In the genomic region with DNA sequence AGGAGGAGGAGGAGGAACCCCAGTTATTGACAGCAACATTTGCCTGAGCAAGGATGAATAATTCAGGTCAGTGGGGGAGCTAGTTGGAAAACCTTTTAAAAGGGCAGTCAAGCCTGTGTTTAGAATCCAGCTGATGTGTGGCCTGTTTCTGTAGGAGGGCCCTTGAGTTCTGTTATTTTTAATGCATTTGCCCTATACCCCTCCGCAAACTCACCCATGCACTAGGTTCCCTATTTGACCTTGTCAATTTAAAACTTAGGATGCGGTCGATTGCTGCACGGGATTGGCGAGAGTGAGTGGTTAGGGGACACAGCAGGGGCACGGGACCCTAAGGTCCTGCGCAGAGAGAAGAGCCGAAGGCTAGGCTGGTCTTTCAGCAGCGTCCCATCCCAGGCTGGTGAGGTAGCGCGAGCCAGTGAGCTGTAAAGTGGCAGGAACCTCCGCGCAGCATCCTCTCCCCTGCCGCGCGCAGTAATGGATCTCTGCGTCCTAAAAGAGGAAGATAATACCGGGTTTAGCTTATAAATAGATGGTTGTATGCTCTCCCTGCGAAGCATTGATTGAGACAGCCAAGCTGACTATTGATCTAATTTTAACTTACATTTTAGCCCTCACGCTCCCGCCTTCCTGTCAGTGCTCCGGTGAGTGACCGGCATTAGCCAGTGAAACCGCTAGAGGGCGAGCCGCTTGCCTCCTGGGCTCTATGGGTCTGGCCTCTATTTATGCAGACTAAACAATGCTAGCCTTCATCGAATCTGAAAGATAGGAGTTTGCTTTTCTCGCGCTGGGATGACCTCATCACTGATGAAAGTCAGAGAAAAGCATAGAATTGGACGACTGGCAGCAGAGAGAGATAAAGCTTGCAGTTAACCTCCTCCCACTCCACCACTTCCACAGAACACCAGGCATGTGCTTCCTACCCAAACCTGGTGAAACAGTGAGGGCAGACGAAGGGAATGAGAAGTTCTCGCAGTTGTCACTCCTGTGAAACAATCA, we compare ENCODE assay signal across 8 mouse cellular contexts.
DNase-seq lines count a peak whose midpoint lies in the region; ATAC-seq and TF ChIP-seq lines count a peak whose summit lies in the region.

No protein-coding gene starts in this region.

- H3K4me2 ChIP-seq in forebrain, embryonic 14.5 days (ENCODE audit: low read length) = peak overlapping the region; percentile 58
- peak overlapping the region; percentile 64 for H3K4me2 ChIP-seq in liver, embryonic 15.5 days
- peak overlapping the region; percentile 65 for H3K4me2 ChIP-seq in neural tube, embryonic 12.5 days (replicated peaks)
- H3K4me2 ChIP-seq in stomach, postnatal 0 days (replicated peaks; ENCODE audit: low read depth) = peak overlapping the region; percentile 53

- no peaks in the 10 kb centered on the region for H3K36me3 ChIP-seq in ES-Bruce4 (ENCODE audit: control insufficient read depth, insufficient read depth, low read length, poor library complexity, severe bottlenecking)
- H3K36me3 ChIP-seq in forebrain, embryonic 14.5 days (ENCODE audit: control insufficient read depth, insufficient read depth, low read length) = no peaks in the 10 kb centered on the region
- H3K36me3 ChIP-seq in liver, embryonic 15.5 days (replicated peaks) = no peaks in the 10 kb centered on the region
- H3K36me3 ChIP-seq in neural tube, embryonic 12.5 days = no peaks in the 10 kb centered on the region
- H3K36me3 ChIP-seq in stomach, postnatal 0 days (ENCODE audit: control insufficient read depth, insufficient read depth, low read length) = no peaks in the 10 kb centered on the region

- no peak overlapping the region for H3K27ac ChIP-seq in ES-Bruce4 (ENCODE audit: insufficient read depth, low read length)
- no peak overlapping the region for H3K27ac ChIP-seq in forebrain, embryonic 14.5 days (ENCODE audit: low read depth, low read length)
- H3K27ac ChIP-seq in liver, embryonic 15.5 days (replicated peaks) = no peak overlapping the region
- H3K27ac ChIP-seq in neural tube, embryonic 12.5 days = no peak overlapping the region
- H3K27ac ChIP-seq in stomach, postnatal 0 days (replicated peaks) = no peak overlapping the region

- WGBS in forebrain, embryonic 14.5 days = 7% methylated on average over 32 of the region's 32 CpGs
- WGBS in large intestine, adult 2 months = 12% methylated on average over 32 of the region's 32 CpGs
- WGBS in liver, embryonic 15.5 days (ENCODE audit: insufficient replicate concordance) = 5% methylated on average over 32 of the region's 32 CpGs
- WGBS in neural tube, embryonic 12.5 days = 10% methylated on average over 32 of the region's 32 CpGs
- 11% methylated on average over 32 of the region's 32 CpGs for WGBS in stomach, postnatal 0 days

- peak; percentile 80 for TF ChIP-seq CTCF in ES-Bruce4 (IDR thresholded peaks at IDR 0.05; ENCODE audit: low read depth, low read length)
- peak; percentile 84 for TF ChIP-seq CTCF in stomach, postnatal 0 days (IDR thresholded peaks at IDR 0.05; ENCODE audit: low read depth)

- peak overlapping the region; percentile 57 for H3K4me3 ChIP-seq in ES-Bruce4 (ENCODE audit: low read depth, low read length)
- peak overlapping the region; percentile 32 for H3K4me3 ChIP-seq in forebrain, embryonic 14.5 days (ENCODE audit: low read depth, low read length)
- peak overlapping the region; percentile 40 for H3K4me3 ChIP-seq in liver, embryonic 15.5 days (replicated peaks)
- H3K4me3 ChIP-seq in neural tube, embryonic 12.5 days = peak overlapping the region; percentile 36
- peak overlapping the region; percentile 22 for H3K4me3 ChIP-seq in stomach, postnatal 0 days (ENCODE audit: low read depth, low read length)

- no peak overlapping the region; the same call in 1 of the 2 replicates for H3K9ac ChIP-seq in ES-Bruce4 (ENCODE audit: low read depth, poor library complexity, severe bottlenecking)
- peak overlapping the region; percentile 49 for H3K9ac ChIP-seq in forebrain, embryonic 14.5 days (ENCODE audit: low read length)
- H3K9ac ChIP-seq in liver, embryonic 15.5 days = peak overlapping the region; percentile 4; the same call in 1 of the 2 replicates
- peak overlapping the region; percentile 5; the same call in 1 of the 2 replicates for H3K9ac ChIP-seq in neural tube, embryonic 12.5 days
- H3K9ac ChIP-seq in stomach, postnatal 0 days (ENCODE audit: low read length) = no peak overlapping the region

- intact Hi-C loops in heart, postnatal 14 days (cut with DNase I) = loop anchor here (10.0 kb wide), 1 partner anchor 541 kb away; no protein-coding TSS in a partner anchor

- no peak for TF ChIP-seq POLR2A in ES-Bruce4 (IDR thresholded peaks at IDR 0.05; ENCODE audit: insufficient read depth, low read length)

- H3K9me3 ChIP-seq in ES-Bruce4 (replicated peaks; ENCODE audit: control insufficient read depth, insufficient read depth, low read length, poor library complexity, severe bottlenecking) = no peaks in the 10 kb centered on the region
- no peaks in the 10 kb centered on the region for H3K9me3 ChIP-seq in forebrain, embryonic 14.5 days (replicated peaks; ENCODE audit: control insufficient read depth, low read length)
- no peaks in the 10 kb centered on the region for H3K9me3 ChIP-seq in liver, embryonic 15.5 days (replicated peaks)
- H3K9me3 ChIP-seq in neural tube, embryonic 12.5 days = no peaks in the 10 kb centered on the region
- no peaks in the 10 kb centered on the region for H3K9me3 ChIP-seq in stomach, postnatal 0 days (ENCODE audit: control insufficient read depth, low read length)

- no peak for TF ChIP-seq EP300 in ES-Bruce4 (IDR thresholded peaks at IDR 0.05; ENCODE audit: insufficient read depth, low read depth, low read length)
- TF ChIP-seq EP300 in stomach, postnatal 0 days (optimal IDR thresholded peaks at IDR 0.05) = no peak

- peak; percentile 84 for DNase-seq in cerebellum, adult 11 months
- DNase-seq in forebrain, embryonic 14.5 days (ENCODE audit: low spot score) = peak; percentile 83
- DNase-seq in heart, postnatal 14 days = peak; percentile 64 to 76
- peak; percentile 11 for DNase-seq in large intestine, adult 2 months (ENCODE audit: low read depth, low spot score)
- DNase-seq in stomach, postnatal 0 days (ENCODE audit: low spot score) = peak; percentile 78

- no peaks in the 10 kb centered on the region for H3K27me3 ChIP-seq in ES-Bruce4 (ENCODE audit: control insufficient read depth, insufficient read depth, low read length, poor library complexity, severe bottlenecking)
- H3K27me3 ChIP-seq in forebrain, embryonic 14.5 days (replicated peaks; ENCODE audit: control insufficient read depth, insufficient read depth, low read length) = no peaks in the 10 kb centered on the region
- H3K27me3 ChIP-seq in liver, embryonic 15.5 days = no peaks in the 10 kb centered on the region
- no peaks in the 10 kb centered on the region for H3K27me3 ChIP-seq in neural tube, embryonic 12.5 days (replicated peaks)
- H3K27me3 ChIP-seq in stomach, postnatal 0 days (ENCODE audit: control insufficient read depth, insufficient read depth, low read length) = no peaks in the 10 kb centered on the region

- ATAC-seq in forebrain, embryonic 14.5 days = peak; percentile 90
- ATAC-seq in liver, embryonic 15.5 days (ENCODE audit: insufficient read depth) = peak; percentile 37; the same call in 1 of the 2 replicates
- ATAC-seq in neural tube, embryonic 12.5 days (ENCODE audit: low FRiP score, low read depth) = peak; percentile 95
- ATAC-seq in stomach, postnatal 0 days (ENCODE audit: low FRiP score, low TSS enrichment) = peak; percentile 83

- H3K4me1 ChIP-seq in ES-Bruce4 (ENCODE audit: control insufficient read depth, insufficient read depth, low read length) = peaks cover 1% of the 10 kb centered on the region
- H3K4me1 ChIP-seq in forebrain, embryonic 14.5 days (ENCODE audit: control insufficient read depth, insufficient read depth, low read length) = no peaks in the 10 kb centered on the region
- H3K4me1 ChIP-seq in liver, embryonic 15.5 days (replicated peaks) = peaks cover 8% of the 10 kb centered on the region; the same call in 1 of the 2 replicates
- no peaks in the 10 kb centered on the region for H3K4me1 ChIP-seq in neural tube, embryonic 12.5 days
- H3K4me1 ChIP-seq in stomach, postnatal 0 days (replicated peaks; ENCODE audit: control insufficient read depth, insufficient read depth) = no peaks in the 10 kb centered on the region

Comparison
In these comparisons a context has a peak if more than half of its experiments do, and no peak if none do; other contexts are left out.
1. H3K9ac ChIP-seq: peak in forebrain, embryonic 14.5 days (single experiment), liver, embryonic 15.5 days (single experiment) and neural tube, embryonic 12.5 days (single experiment); none in ES-Bruce4 (single experiment) and stomach, postnatal 0 days (single experiment).
2. DNase-seq: peak in every context shown above with its lines; median percentile 84 in cerebellum, adult 11 months; 83 in forebrain, embryonic 14.5 days; 78 in stomach, postnatal 0 days; 70 in heart, postnatal 14 days; 11 in large intestine, adult 2 months.
3. ATAC-seq: peak in every context shown above with its lines; median percentile 95 in neural tube, embryonic 12.5 days; 90 in forebrain, embryonic 14.5 days; 83 in stomach, postnatal 0 days; 37 in liver, embryonic 15.5 days.
4. Peak in every context shown above with its lines, with median percentiles within 50 percentile points of each other: H3K4me3 ChIP-seq and H3K4me2 ChIP-seq.